Mouse (Mus musculus): ENCODE measurements around the gene Cd72. TPM values are rescaled to one million over a fixed set of nuclear protein-coding genes. Genes with fewer than 3 reads are reported as not detected.

Gene Cd72
- polyA plus RNA-seq, 1 experiment = 1.5 TPM

GRCm38 (mm10) chr4:43401486-43401885, 52.9 kb downstream of the Cd72 start:
- Histone ChIP-seq H3K79me2 (ENCODE audit: control insufficient read depth, insufficient read depth) (peaks cover 37% of the 10 kb centered on the region), H3K27me3 (ENCODE audit: control insufficient read depth, insufficient read depth, insufficient read length) (no peaks in the 10 kb centered on the region), H3K4me3 (ENCODE audit: insufficient read depth, poor library complexity, severe bottlenecking) (no peak overlapping the region), H3ac (ENCODE audit: control insufficient read depth, insufficient read length, low read depth) (no peak overlapping the region), H3K36me3 (ENCODE audit: control insufficient read depth, insufficient read depth) (peaks cover 7% of the 10 kb centered on the region), H3K79me3 (ENCODE audit: low read depth) (peaks cover 12% of the 10 kb centered on the region)
- TF ChIP-seq CEBPB (IDR thresholded peaks at IDR 0.05; ENCODE audit: low read depth) (no peak), MYOD1 (IDR thresholded peaks at IDR 0.05; ENCODE audit: control insufficient read depth, insufficient read length, low read depth) (no peak), USF1 (IDR thresholded peaks at IDR 0.05; ENCODE audit: low read depth) (no peak), MYOG (IDR thresholded peaks at IDR 0.05; ENCODE audit: control insufficient read depth, extremely low read depth, insufficient read length) (no peak), FOSL1 (IDR thresholded peaks at IDR 0.05; ENCODE audit: insufficient read depth, low read length, poor library complexity, severe bottlenecking) (no peak), MAX (IDR thresholded peaks at IDR 0.05) (no peak), CTCF (IDR thresholded peaks at IDR 0.05; ENCODE audit: control insufficient read depth, insufficient read depth, insufficient read length) (no peak)

- no peak for TF ChIP-seq MYOG (IDR thresholded peaks at IDR 0.05; ENCODE audit: control insufficient read depth, extremely low read depth, insufficient read length)
- TF ChIP-seq USF1 (IDR thresholded peaks at IDR 0.05; ENCODE audit: low read depth) = no peak
- no peak for TF ChIP-seq CTCF (IDR thresholded peaks at IDR 0.05; ENCODE audit: control insufficient read depth, insufficient read depth, insufficient read length)
- peaks cover 12% of the 10 kb centered on the region for H3K79me3 ChIP-seq (ENCODE audit: low read depth)
- H3K4me3 ChIP-seq (ENCODE audit: insufficient read depth, poor library complexity, severe bottlenecking) = no peak overlapping the region
- no peak overlapping the region for H3ac ChIP-seq (ENCODE audit: control insufficient read depth, insufficient read length, low read depth)
- H3K36me3 ChIP-seq (ENCODE audit: control insufficient read depth, insufficient read depth) = peaks cover 7% of the 10 kb centered on the region
- H3K79me2 ChIP-seq (ENCODE audit: control insufficient read depth, insufficient read depth) = peaks cover 37% of the 10 kb centered on the region
- H3K27me3 ChIP-seq (ENCODE audit: control insufficient read depth, insufficient read depth, insufficient read length) = no peaks in the 10 kb centered on the region
These were observed 53.5 kb downstream of the Cd72 start for GRCm38 (mm10) chr4:43400976-43401375.

GRCm38 (mm10) chr4:43399391-43400131, 54.9 kb downstream of the Cd72 start:
- Histone ChIP-seq H3K79me2 (ENCODE audit: control insufficient read depth, insufficient read depth) (peaks cover 37% of the 10 kb centered on the region), H3K4me3 (ENCODE audit: insufficient read depth, poor library complexity, severe bottlenecking) (no peak overlapping the region), H3ac (ENCODE audit: control insufficient read depth, insufficient read length, low read depth) (peak overlapping the region; percentile 40), H3K27me3 (ENCODE audit: control insufficient read depth, insufficient read depth, insufficient read length) (no peaks in the 10 kb centered on the region), H3K79me3 (ENCODE audit: low read depth) (peaks cover 12% of the 10 kb centered on the region), H3K36me3 (ENCODE audit: control insufficient read depth, insufficient read depth) (no peaks in the 10 kb centered on the region)
- no peak for TF ChIP-seq MYOD1 (IDR thresholded peaks at IDR 0.05; ENCODE audit: control insufficient read depth, insufficient read length, low read depth)
- TF ChIP-seq CTCF (IDR thresholded peaks at IDR 0.05; ENCODE audit: control insufficient read depth, insufficient read depth, insufficient read length) = no peak
- TF ChIP-seq MYOG (IDR thresholded peaks at IDR 0.05; ENCODE audit: control insufficient read depth, extremely low read depth, insufficient read length) = no peak
- TF ChIP-seq FOSL1 (IDR thresholded peaks at IDR 0.05; ENCODE audit: insufficient read depth, low read length, poor library complexity, severe bottlenecking) = no peak

GRCm38 (mm10) chr4:43398829-43399331, 55.5 kb downstream of the Cd72 start:
- H3K27me3 ChIP-seq (ENCODE audit: control insufficient read depth, insufficient read depth, insufficient read length) = no peaks in the 10 kb centered on the region
- TF ChIP-seq MYOD1 (IDR thresholded peaks at IDR 0.05; ENCODE audit: control insufficient read depth, insufficient read length, low read depth) (peak; percentile 65), CEBPB (IDR thresholded peaks at IDR 0.05; ENCODE audit: low read depth) (peak; percentile 72), USF1 (IDR thresholded peaks at IDR 0.05; ENCODE audit: low read depth) (no peak)
- no peak overlapping the region for H3K4me3 ChIP-seq (ENCODE audit: insufficient read depth, poor library complexity, severe bottlenecking)

GRCm38 (mm10) chr4:43398014-43398413, 56.4 kb downstream of the Cd72 start:
- TF ChIP-seq CEBPB (IDR thresholded peaks at IDR 0.05; ENCODE audit: low read depth) (no peak), FOSL1 (IDR thresholded peaks at IDR 0.05; ENCODE audit: insufficient read depth, low read length, poor library complexity, severe bottlenecking) (no peak), MYOG (IDR thresholded peaks at IDR 0.05; ENCODE audit: control insufficient read depth, extremely low read depth, insufficient read length) (no peak), MYOD1 (IDR thresholded peaks at IDR 0.05; ENCODE audit: control insufficient read depth, insufficient read length, low read depth) (no peak), MAX (IDR thresholded peaks at IDR 0.05) (no peak), CTCF (IDR thresholded peaks at IDR 0.05; ENCODE audit: control insufficient read depth, insufficient read depth, insufficient read length) (no peak), USF1 (IDR thresholded peaks at IDR 0.05; ENCODE audit: low read depth) (no peak)
- H3K36me3 ChIP-seq (ENCODE audit: control insufficient read depth, insufficient read depth) = no peaks in the 10 kb centered on the region
- H3K27me3 ChIP-seq (ENCODE audit: control insufficient read depth, insufficient read depth, insufficient read length) = no peaks in the 10 kb centered on the region
- H3ac ChIP-seq (ENCODE audit: control insufficient read depth, insufficient read length, low read depth) = no peak overlapping the region
- H3K4me3 ChIP-seq (ENCODE audit: insufficient read depth, poor library complexity, severe bottlenecking) = no peak overlapping the region
- H3K79me2 ChIP-seq (ENCODE audit: control insufficient read depth, insufficient read depth) = peaks cover 28% of the 10 kb centered on the region
- peaks cover 10% of the 10 kb centered on the region for H3K79me3 ChIP-seq (ENCODE audit: low read depth)

More at GRCm38 (mm10) chr4:43398829-43399331, 55.5 kb downstream of the Cd72 start:
- H3K79me3 ChIP-seq (ENCODE audit: low read depth) = peaks cover 12% of the 10 kb centered on the region
- H3K36me3 ChIP-seq (ENCODE audit: control insufficient read depth, insufficient read depth) = no peaks in the 10 kb centered on the region
- peaks cover 37% of the 10 kb centered on the region for H3K79me2 ChIP-seq (ENCODE audit: control insufficient read depth, insufficient read depth)
- H3ac ChIP-seq (ENCODE audit: control insufficient read depth, insufficient read length, low read depth) = no peak overlapping the region

Other genes with a start within 250 kb of the Cd72 start
- gene Atp8b5, start 187.5 kb downstream of the Cd72 start, polyA plus RNA-seq (2012; fragmentation: generic; extraction: Trizol) = 0.04 TPM
- 18.8 TPM for gene Rusc2, start 72.6 kb downstream of the Cd72 start, polyA plus RNA-seq (2012; fragmentation: generic; extraction: Trizol)
- 0.06 TPM for gene Fam166b, start 25.5 kb downstream of the Cd72 start, polyA plus RNA-seq (2012; fragmentation: generic; extraction: Trizol)
- 28.9 TPM for gene Tesk1, start 12.7 kb downstream of the Cd72 start, polyA plus RNA-seq (2012; fragmentation: generic; extraction: Trizol)
- gene Sit1, start 29.1 kb upstream of the Cd72 start, polyA plus RNA-seq (2012; fragmentation: generic; extraction: Trizol) = not detected
- 58.9 TPM for gene Ccdc107, start 38.3 kb upstream of the Cd72 start, polyA plus RNA-seq (2012; fragmentation: generic; extraction: Trizol)
- 11.7 TPM for gene Arhgef39, start 45.1 kb upstream of the Cd72 start, polyA plus RNA-seq (2012; fragmentation: generic; extraction: Trizol)
- gene Car9, start 52.3 kb upstream of the Cd72 start, polyA plus RNA-seq (2012; fragmentation: generic; extraction: Trizol) = 0.67 TPM
- 622 TPM for gene Tpm2, start 69.1 kb upstream of the Cd72 start, polyA plus RNA-seq (2012; fragmentation: generic; extraction: Trizol)
- 52.4 TPM for gene Creb3, start 107.7 kb upstream of the Cd72 start, polyA plus RNA-seq (2012; fragmentation: generic; extraction: Trizol)
- 158 TPM for gene Tln1, start 108.1 kb upstream of the Cd72 start, polyA plus RNA-seq (2012; fragmentation: generic; extraction: Trizol)
- 22.6 TPM for gene Rgp1, start 124.1 kb upstream of the Cd72 start, polyA plus RNA-seq (2012; fragmentation: generic; extraction: Trizol)
- 6.0 TPM for gene Gba2, start 124.2 kb upstream of the Cd72 start, polyA plus RNA-seq (2012; fragmentation: generic; extraction: Trizol)
- not detected for gene Msmp, start 129.9 kb upstream of the Cd72 start, polyA plus RNA-seq (2012; fragmentation: generic; extraction: Trizol)
- gene Npr2, start 177.3 kb upstream of the Cd72 start, polyA plus RNA-seq (2012; fragmentation: generic; extraction: Trizol) = 7.3 TPM
- gene Spag8, start 199.0 kb upstream of the Cd72 start, polyA plus RNA-seq (2012; fragmentation: generic; extraction: Trizol) = 0.04 TPM
- 48.0 TPM for gene Hint2, start 201.8 kb upstream of the Cd72 start, polyA plus RNA-seq (2012; fragmentation: generic; extraction: Trizol)
- 0.16 TPM for gene Tmem8b, start 214.3 kb upstream of the Cd72 start, polyA plus RNA-seq (2012; fragmentation: generic; extraction: Trizol)
- 1.4 TPM for gene Fam221b, start 214.5 kb upstream of the Cd72 start, polyA plus RNA-seq (2012; fragmentation: generic; extraction: Trizol)
- gene Olfr70, start 246.2 kb upstream of the Cd72 start, polyA plus RNA-seq (2012; fragmentation: generic; extraction: Trizol) = not detected